Mouse (Mus musculus) liver, adult 2 months (tissue): ENCODE measurements at regions not wholly inside any gene's neighbourhood (a gene's known extent, or its start where the extent isn't known, plus 50 kb on each side); places are given as distances from the start of the nearest gene placed in this dataset.

Source experiments
- CTCF ChIP-seq: fragments of 200-500 bp; IDR thresholded peaks from 2 replicates; pipeline ENCODE4 v1.5.1; 2011; ENCODE audit warnings: low read depth, low read length, control low read depth
- POLR2A ChIP-seq: fragments of 200-500 bp; IDR thresholded peaks from 2 replicates; pipeline ENCODE4 v1.6.1; 2011; ENCODE audit warnings: low read length, control low read depth; ENCODE audit not compliant: insufficient read depth; ENCODE audit errors: extremely low read depth

DNA sequence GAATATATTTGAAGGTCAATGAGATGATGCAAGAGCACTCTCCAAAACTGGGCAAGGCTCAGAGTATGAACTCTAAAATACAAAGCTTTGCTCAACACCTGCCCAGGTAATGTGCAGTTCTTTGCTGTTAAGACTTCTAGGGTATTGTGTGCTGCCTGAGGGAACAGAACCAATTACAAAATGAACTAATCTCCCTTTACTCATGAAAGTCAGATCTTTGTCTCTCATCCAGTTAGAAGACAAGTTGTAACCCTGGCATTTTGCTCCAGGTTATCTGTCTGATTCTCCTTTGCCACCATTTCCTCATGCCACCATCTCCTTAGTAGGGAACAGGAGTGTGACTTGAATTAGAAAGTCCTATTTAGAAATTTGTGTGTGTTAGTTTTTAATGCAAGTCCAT is 243.5 kb upstream of the P2ry1 start:
- TF ChIP-seq POLR2A = no peak
- TF ChIP-seq CTCF = no peak
